Mouse (Mus musculus) layer of hippocampus, adult 6 months (tissue): ENCODE results near the gene Gm27235. TPM values are rescaled to one million over a fixed set of nuclear protein-coding genes. Genes with fewer than 3 reads are reported as not detected.

Source experiments
- long read RNA-seq, 2 experiments: library from polyadenylated mRNA; unstranded; transcript quantifications; one replicate each; pipeline ENCODE4 v2.0.0; 2019 to 2020
- polyA plus RNA-seq: library from polyadenylated mRNA; unstranded; fragments of <200 nt; fragmentation: Nextera tagmentation; gene quantifications from 2 replicates; pipeline ENCODE4 v1.2.3, GENCODE M21; 2021

The Gm27235 gene
- polyA plus RNA-seq: not detected in 2 replicates
- long read RNA-seq, experiment 1: 0 reads
- long read RNA-seq, experiment 2: 0 reads

DNA sequence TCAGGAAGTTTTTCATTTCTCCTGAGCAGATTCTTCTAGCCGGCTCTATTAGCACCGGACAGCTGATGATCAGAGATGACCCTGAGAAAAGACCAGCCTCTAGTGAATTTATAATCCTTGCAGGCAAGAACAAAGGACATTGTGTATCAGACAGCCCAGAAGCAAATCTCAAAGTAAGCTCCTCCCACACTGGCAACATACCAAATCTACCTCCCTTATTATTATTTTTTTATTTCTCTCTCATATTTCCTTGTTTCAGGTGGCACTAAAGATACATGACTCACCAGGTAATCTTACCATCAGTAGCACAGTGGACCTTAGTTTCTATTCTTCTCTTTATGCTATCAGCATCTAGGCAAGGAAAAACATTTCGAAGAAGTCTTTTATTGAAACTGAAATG lies at the start of gene Gm27235, which contains the start of gene D730048I06Rik:
TSS of gene Gm27235 (minus strand) at position 101 of the 400 bp plus-strand sequence.
TSS of gene D730048I06Rik (minus strand) at position 112 of the 400 bp plus-strand sequence.

DNA sequence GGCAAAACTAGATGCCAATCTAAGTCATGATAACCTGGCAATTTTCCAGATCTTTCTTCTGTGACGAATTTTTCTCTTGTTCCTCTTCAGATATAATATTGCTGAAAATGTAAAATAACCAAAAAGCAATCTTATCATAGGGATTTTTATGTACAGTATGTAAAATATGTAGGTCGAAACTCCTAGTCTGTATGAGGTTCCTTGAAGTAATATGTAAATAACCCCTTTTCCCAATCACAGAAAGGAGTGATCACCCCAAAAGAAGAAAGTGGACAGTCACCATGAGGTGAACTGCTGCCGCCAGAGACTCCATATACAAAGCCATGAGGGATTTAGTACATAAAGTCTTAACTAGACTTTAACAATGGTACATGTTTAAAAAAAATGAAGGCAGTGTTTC lies 11.9 kb downstream of the Gm27235 start, which contains the start of gene Gm17727:
TSS of gene Gm17727 (minus strand) at position 101 of the 400 bp plus-strand sequence.

DNA sequence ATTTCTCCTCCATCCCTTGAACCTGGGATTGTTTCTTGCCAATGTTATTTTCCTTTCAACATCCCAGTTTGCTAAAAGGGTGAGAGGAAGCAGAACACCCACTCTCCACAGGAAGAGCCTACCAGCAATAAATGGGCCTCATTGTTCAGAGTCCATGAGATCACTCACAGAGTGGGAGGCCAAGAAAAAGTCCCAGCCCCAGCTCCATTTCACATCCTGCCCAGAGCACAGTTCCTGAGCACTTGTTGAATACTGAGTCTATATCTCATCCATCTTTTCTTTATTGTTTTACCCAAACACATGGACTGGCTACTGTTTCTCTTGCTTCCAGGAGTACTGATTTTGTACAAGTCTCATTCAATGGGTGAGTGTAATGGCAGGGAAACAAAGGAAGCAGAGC lies 49.2 kb downstream of the Gm27235 start, which contains the start of gene Gm17677:
TSS of gene Gm17677 (plus strand) at position 301 of the 400 bp plus-strand sequence.

Other genes starting within 250 kb of the Gm27235 start
- gene Ddx25, start 231.6 kb downstream of the Gm27235 start, polyA plus RNA-seq: 17.9 and 21.0 TPM in 2 replicates
- gene Pus3, start 231.5 kb downstream of the Gm27235 start, polyA plus RNA-seq: 4.7 and 6.0 TPM in 2 replicates
- 0.23 and 0.25 TPM in 2 replicates for gene Pate2, start 219.8 kb downstream of the Gm27235 start, polyA plus RNA-seq
- gene Hyls1, start 219.7 kb downstream of the Gm27235 start, polyA plus RNA-seq: 4.0 and 5.2 TPM in 2 replicates
- gene Pate4, start 178.2 kb downstream of the Gm27235 start, polyA plus RNA-seq: not detected in 2 replicates
- gene Pate3, start 141.9 kb downstream of the Gm27235 start, polyA plus RNA-seq: not detected in 2 replicates
- gene Pate1, start 102.7 kb downstream of the Gm27235 start, polyA plus RNA-seq: not detected in 2 replicates
- gene Gm17677, start 49.1 kb downstream of the Gm27235 start, polyA plus RNA-seq: not detected in 2 replicates
- not detected in 2 replicates for gene Gm17727, start 12.0 kb downstream of the Gm27235 start, polyA plus RNA-seq
- not detected in 2 replicates for gene D730048I06Rik, start within 50 bp of the Gm27235 start, polyA plus RNA-seq
- not detected in 2 replicates for gene 9230110F15Rik, start 54.0 kb upstream of the Gm27235 start, polyA plus RNA-seq
- gene 9230113P08Rik, start 118.3 kb upstream of the Gm27235 start, polyA plus RNA-seq: not detected in 2 replicates